Mouse (Mus musculus) T-cell, adult 2 months (primary cell): ENCODE results near the gene Rrm1.
"Not testable (repeated sequence)": the region's sequence is repeated elsewhere in the genome, so short reads cannot be mapped to it uniquely, and the experiment has no call there.

Source experiments
- DNase-seq: peaks from one replicate; pipeline ENCODE4 v3.0.0; 2022; ENCODE audit warnings: low spot score

The Rrm1 gene

GRCm38 (mm10) chr7:102441657-102442391 is at the start of gene Rrm1:
Gene Rrm1, plus strand, starts transcription at chr7:102441695.
- DNase-seq = peak; percentile 94

DNA sequence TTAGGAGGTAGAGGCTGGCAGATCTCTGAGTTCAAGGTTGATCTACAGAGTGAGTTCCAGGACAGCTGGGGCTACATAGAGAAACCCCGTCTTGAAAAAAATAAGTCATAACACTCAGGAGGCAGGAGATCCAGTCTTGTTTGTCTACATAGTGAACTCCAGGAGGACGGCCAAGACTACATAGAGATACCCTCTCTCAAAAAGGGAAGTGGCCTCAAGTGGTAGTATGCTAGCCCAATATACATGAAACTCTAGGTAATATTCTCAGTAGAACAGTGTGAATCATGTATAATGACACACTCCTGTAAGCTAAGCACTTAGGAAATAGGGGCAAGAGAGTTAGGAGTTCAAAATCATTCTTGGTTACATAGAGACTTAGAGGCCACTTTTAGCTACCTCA is 47.6 kb upstream of the Rrm1 start:
- no peak for DNase-seq

DNA sequence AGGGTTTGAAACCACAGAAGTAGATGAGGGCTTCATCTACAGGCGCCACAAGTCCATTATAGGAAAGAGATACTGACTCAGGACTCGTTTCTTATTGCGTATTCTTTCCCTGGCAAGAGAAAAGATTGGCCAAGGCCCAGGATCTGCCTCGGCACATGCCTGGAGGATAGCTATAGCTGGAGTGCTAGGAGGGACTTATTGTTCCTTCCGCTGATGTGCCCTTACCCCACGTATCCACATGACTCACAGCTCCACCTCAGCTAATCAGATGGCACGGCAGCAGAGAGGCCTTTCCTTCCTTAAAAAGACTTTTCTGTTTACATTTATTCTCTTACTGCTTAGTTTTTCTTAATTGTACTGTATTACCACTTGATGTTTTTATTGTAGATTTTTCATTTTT is 45.6 kb upstream of the Rrm1 start:
- no peak for DNase-seq

DNA sequence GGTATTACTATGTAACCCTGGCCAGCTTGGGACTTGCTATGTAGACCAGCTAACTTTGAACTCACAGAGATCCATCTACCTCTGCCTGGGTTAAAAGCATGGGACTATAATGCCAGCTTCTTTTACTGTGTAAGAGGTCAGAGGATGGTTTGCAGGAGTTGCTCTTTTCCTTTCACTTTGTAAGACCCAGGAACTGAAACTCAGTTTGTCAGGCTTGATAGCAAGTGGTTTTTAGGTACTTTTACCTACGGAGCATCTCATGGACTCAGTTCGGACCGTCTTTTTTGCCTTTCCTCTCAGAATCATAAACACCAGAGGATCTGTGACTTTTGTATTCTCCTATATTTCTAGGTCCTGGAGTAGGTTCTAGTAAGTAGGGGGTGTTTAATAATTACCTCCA is 45.2 kb upstream of the Rrm1 start:
- no peak for DNase-seq

DNA sequence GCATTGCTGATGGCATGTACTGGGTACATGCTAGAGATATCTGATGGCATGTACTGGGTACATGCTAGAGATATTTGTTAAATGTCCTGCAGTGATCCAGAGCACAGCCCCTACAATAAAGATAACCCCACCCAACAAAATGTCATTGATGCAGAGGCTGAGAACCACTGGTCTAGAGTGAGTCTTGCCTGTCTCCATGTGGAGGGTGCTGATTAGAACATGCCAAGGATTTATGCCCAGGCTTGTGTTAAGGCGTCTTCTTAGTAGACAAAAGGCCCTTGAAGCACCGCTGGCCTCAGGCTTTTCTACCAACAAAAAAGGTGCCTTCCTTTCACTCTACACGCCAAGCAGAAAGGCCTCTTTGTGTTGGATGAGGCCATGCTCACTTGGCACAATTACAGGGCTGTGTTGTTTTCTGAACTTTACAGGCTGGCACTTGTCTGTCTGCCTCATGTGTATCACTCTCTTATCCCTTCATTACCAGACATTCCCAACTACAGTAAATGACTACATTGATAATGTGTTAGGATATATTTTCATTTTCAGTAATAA is 42.2 kb upstream of the Rrm1 start:
- DNase-seq = no peak

DNA sequence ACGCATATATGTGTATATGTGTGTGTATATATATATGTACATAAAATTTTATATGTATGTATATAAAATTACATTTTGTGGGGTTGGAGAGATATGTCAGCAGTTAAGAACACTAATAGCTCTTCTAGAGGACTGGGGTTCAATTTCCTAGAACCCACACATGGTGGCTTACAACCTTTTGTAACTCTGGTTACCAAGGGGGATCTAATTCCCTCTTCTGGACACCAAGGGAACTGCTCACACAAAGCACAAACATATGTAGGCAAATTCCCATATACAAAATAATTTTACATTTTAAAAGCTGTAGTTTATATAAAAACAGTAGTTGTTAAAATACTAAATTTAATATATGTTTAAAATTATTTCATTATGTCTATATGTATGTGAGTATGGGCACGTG is 37.4 kb upstream of the Rrm1 start:
- DNase-seq = no peak

- no peak for DNase-seq
These were observed 34.1 kb upstream of the Rrm1 start for GRCm38 (mm10) chr7:102407440-102407839.

GRCm38 (mm10) chr7:102415272-102415671 is 26.2 kb upstream of the Rrm1 start:
- not testable (repeated sequence) for DNase-seq

- DNase-seq = no peak
These were observed 25.7 kb upstream of the Rrm1 start for GRCm38 (mm10) chr7:102415841-102416240.

DNA sequence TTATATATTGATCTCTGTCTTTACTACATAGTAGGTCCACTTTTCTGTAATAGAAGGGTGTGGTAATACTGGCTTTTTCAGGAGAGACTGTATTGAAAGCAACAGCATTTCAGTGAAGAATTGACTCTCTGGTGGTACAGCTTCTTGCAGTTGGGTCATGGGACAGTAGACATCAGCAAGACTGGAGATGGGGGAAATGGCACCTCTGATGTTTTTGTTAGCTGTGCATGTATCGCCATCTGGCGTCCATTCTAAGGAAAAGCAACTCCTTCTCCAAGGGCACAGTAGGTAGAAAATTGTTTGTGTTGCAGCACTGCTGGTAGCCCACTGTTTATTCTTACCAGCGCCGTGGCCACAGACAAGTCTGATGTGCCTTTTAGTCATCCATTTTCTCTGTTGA is 24.1 kb upstream of the Rrm1 start:
- peak; percentile 69 for DNase-seq

GRCm38 (mm10) chr7:102422036-102422435 is 19.5 kb upstream of the Rrm1 start:
- no peak for DNase-seq

GRCm38 (mm10) chr7:102425933-102426685 is 15.4 kb upstream of the Rrm1 start:
- DNase-seq = no peak

GRCm38 (mm10) chr7:102434344-102434743 is 7.2 kb upstream of the Rrm1 start:
- DNase-seq = no peak

DNA sequence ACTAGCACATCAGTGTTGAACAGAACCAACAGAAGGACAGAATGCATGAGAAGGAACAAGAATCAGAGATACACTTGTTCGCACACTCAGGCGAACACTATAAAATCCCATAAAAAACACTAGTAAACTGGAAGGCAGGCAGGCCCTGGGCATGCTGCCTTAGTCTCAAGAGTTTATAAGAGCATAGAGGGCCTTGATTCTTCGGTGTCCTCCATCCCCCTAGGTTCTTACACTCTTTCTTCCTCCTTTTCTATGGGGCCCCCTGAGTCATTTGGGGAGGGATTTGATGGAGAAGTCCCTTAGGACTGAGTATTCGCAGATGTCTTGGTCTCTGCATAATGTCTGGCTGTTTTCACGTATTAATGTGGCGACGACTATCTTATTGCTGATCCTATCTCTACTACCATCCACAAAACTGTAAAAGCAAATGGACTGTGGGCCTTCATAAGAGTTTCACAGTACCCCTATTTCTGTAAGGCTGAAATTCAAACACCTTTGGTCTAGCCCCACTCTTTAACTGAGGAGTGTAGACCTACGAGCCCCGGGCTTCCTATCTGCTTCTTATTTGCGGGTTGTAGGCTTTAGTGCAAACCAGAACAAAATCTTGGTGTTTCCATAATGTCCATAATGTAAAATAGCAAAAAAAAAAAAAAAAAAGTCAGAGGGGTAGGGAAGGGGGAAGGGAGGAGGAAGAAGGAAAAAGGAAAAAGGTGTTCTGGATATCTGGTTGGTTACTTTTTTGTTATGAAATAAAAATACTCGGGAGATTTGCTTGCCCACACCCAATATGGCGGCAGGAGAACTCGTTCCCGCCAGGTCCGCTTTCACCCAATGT is 456 bp upstream of the Rrm1 start:
- DNase-seq = no peak

DNA sequence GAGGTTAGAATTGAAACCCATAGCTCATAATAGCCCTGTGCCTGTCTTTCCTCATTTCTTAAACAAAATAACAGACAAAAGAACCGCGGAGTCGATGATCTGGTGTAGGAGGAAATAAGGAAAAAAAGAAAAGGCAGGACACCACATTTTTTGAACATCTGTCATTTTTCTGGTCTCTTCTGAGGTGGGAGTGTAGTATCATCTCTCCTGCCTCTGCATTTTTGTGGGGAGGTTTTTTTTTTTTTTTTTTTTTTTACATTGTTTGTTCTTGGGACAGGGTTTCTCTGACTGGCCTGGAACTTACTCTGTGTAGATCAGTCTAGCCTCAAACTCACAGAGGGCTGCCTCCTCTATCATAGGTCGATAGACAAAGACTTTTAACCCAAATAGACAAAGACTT is 937 bp downstream of the Rrm1 start:
- DNase-seq = no peak

DNA sequence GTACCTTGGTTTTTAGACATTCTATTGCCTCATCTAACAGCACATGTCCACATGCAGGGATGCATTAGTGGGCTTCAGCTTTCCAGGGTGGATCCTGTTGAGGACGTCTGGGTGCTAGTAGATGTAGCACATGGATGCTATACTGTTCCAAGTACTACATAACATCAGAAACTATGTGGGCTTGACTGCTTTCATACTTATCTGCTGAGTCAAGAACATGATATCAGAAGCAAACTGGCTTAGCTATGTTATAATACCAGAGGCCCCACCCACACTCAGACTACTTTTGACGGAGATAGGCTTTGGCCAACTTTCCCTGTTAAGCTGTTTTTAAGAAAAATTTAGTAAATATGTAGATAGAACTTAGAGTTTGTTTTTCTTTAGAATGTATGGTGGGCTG is 2.8 kb downstream of the Rrm1 start:
- no peak for DNase-seq

- no peak for DNase-seq
These were observed 4.9 kb downstream of the Rrm1 start for GRCm38 (mm10) chr7:102446438-102446837.

DNA sequence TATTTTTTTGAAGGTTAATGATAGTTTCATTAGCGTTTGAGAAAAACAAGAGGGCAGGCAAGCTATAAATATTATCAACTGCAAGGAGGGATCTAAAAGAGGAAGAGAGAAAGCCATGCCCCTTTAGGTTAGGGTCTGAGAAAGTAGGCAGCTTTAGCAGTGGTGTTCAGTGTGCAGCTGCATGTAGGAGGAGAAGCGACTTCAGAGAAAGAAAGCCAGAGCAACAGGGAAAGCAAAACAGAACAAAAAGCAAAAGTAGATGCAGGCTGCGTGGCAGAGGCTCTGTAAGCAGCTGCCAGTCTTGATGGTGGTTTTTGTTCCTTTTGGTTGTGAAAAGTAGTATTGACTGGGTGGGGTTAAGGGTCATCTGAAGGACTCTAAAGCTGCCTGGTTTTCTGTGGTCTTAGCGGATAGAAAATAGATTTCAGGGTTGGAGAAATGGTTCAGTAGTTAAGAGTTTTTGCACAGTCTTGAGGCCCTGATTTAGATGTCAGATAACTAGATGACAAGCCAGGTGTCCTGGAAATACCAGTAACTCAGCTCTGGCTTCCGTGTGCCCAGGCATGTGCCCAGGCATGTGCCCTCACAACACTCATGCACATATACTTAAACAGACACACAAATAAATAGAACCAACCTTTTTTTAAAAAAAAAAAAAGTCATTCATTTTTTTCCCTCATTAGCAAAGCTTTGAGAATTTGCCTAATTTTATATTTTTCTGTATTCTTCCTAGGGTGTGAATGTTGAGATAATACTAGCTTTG is 17.3 kb downstream of the Rrm1 start:
- DNase-seq = no peak

GRCm38 (mm10) chr7:102467566-102467965 is 26.1 kb downstream of the Rrm1 start:
- no peak for DNase-seq

DNA sequence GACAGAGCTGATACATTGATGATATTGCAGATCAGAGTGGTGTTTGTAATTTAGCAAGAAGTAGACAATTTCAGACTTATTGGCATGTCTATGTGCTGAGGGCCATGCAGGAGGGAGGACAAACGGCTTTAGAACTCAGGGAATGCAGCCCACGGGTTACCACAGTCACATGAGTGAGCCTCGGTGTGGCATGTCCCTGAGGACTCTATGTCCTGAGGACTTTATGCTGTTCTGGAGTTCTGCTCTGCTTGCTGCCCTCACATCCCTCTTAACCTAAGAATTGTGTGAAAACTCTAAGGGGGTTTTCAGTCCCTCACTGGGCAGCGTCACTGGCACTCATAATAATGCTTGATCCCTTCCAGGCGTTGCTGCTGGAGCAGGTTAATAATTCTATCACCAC is 31.2 kb downstream of the Rrm1 start:
- no peak for DNase-seq

DNA sequence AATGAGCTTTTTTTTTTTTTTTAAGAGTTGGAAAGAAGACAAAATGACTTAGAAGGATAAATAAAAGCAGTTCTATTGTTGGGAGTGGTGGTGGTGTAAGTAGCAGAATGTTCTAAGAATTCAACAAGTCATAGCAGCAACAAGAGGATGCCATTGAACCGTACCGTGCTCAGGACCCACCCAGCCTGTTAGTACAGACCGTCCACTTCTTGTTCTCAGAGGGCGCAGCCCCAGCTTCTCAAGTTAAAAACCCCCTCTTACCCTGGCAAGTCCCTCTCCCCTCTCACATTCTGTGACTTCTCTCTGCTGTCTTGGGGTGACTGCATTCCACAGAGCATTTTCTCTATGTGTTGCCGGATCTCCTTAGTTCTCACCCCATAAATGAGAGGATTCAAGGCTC is 35.1 kb downstream of the Rrm1 start:
- no peak for DNase-seq

GRCm38 (mm10) chr7:102477377-102477776 is 35.9 kb downstream of the Rrm1 start:
- DNase-seq = no peak
